Mouse (Mus musculus): ENCODE measurements at regions not wholly inside any gene's neighbourhood (a gene's known extent, or its start where the extent isn't known, plus 50 kb on each side); places are given as distances from the start of the nearest gene placed in this dataset.

- no peak overlapping the region for H3K4me3 ChIP-seq
These were observed 170.6 kb upstream of the Spdye4c start for GRCm38 (mm10) chr2:128420406-128420805.

DNA sequence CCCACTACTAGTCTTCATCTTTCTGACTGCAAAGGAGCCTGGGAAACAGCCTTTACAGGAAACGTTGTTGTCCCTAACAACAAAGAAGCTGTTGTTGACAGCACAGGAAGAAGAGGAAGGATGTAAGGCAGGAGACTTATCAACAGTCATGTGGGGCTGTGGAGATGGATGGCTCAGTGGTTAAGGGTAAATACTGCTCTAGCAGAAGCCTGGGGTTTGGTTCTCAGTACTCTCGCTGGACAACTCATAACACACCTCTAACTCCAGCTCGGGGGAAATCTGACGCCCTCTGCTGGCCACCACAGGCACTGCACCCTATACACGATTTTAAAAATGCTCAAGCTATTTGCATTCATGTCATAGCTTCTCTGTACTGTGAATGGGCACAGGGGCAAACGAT is 168.3 kb upstream of the Spdye4c start:
- Histone ChIP-seq H3K4me2 (ENCODE audit: low read depth) (no peak overlapping the region), H3K4me3 (no peak overlapping the region)
- no peak for TF ChIP-seq E2F4 (IDR thresholded peaks at IDR 0.05; ENCODE audit: insufficient read depth)
- no peak for TF ChIP-seq USF1 (IDR thresholded peaks at IDR 0.05; ENCODE audit: low read depth)
- TF ChIP-seq MYOD1 (IDR thresholded peaks at IDR 0.05; ENCODE audit: control insufficient read depth in 1 of 3, insufficient read length in 2 of 3, low read depth in 2 of 3): no peak
- no peak for TF ChIP-seq MYOG (IDR thresholded peaks at IDR 0.05; ENCODE audit: control insufficient read depth in 1 of 3, insufficient read depth in 1 of 3, insufficient read length in 2 of 3, low read depth in 2 of 3)
- TF ChIP-seq MAX (IDR thresholded peaks at IDR 0.05; ENCODE audit: low read depth): no peak
- no peak for TF ChIP-seq SRF (IDR thresholded peaks at IDR 0.05; ENCODE audit: control insufficient read depth, insufficient read length, low read depth)
- TF ChIP-seq CEBPB (IDR thresholded peaks at IDR 0.05; ENCODE audit: insufficient read depth, poor library complexity, severe bottlenecking): no peak
- TF ChIP-seq REST (IDR thresholded peaks at IDR 0.05; ENCODE audit: insufficient read depth, insufficient read length): no peak
- no peak for TF ChIP-seq POLR2AphosphoS2 (IDR thresholded peaks at IDR 0.05; ENCODE audit: insufficient read length, low read depth)
- TF ChIP-seq TCF3 (IDR thresholded peaks at IDR 0.05; ENCODE audit: insufficient read length, low read depth): no peak
- no peak for TF ChIP-seq POLR2A (IDR thresholded peaks at IDR 0.05; ENCODE audit: insufficient read length, low read depth)
- TF ChIP-seq TCF12 (IDR thresholded peaks at IDR 0.05; ENCODE audit: insufficient read depth, poor library complexity, severe bottlenecking): no peak

More at GRCm38 (mm10) chr2:128420406-128420805, 170.6 kb upstream of the Spdye4c start:
- H3K79me2 ChIP-seq (ENCODE audit: control insufficient read depth, insufficient read depth): peaks cover 100% of the 10 kb centered on the region
- H3K27me3 ChIP-seq (ENCODE audit: control insufficient read depth, insufficient read depth, insufficient read length): no peaks in the 10 kb centered on the region
- TF ChIP-seq MYOD1 (IDR thresholded peaks at IDR 0.05; ENCODE audit: control insufficient read depth in 1 of 3, insufficient read length in 2 of 3, low read depth in 2 of 3): no peak
- no peak for TF ChIP-seq TCF3 (IDR thresholded peaks at IDR 0.05; ENCODE audit: insufficient read length, low read depth)
- TF ChIP-seq SRF (IDR thresholded peaks at IDR 0.05; ENCODE audit: control insufficient read depth, insufficient read length, low read depth): no peak
- TF ChIP-seq POLR2AphosphoS2 (IDR thresholded peaks at IDR 0.05; ENCODE audit: insufficient read length, low read depth): no peak
- TF ChIP-seq USF1 (IDR thresholded peaks at IDR 0.05; ENCODE audit: low read depth): no peak
- TF ChIP-seq MYOG (IDR thresholded peaks at IDR 0.05; ENCODE audit: control insufficient read depth in 1 of 3, insufficient read depth in 1 of 3, insufficient read length in 2 of 3, low read depth in 2 of 3): no peak
- TF ChIP-seq REST (IDR thresholded peaks at IDR 0.05; ENCODE audit: insufficient read depth, insufficient read length): no peak
- no peak for TF ChIP-seq MAX (IDR thresholded peaks at IDR 0.05; ENCODE audit: low read depth)
- no peak for TF ChIP-seq POLR2A (IDR thresholded peaks at IDR 0.05; ENCODE audit: insufficient read length, low read depth)
- TF ChIP-seq TCF12 (IDR thresholded peaks at IDR 0.05; ENCODE audit: insufficient read depth, poor library complexity, severe bottlenecking): no peak
- TF ChIP-seq E2F4 (IDR thresholded peaks at IDR 0.05; ENCODE audit: insufficient read depth): no peak
- TF ChIP-seq CEBPB (IDR thresholded peaks at IDR 0.05; ENCODE audit: insufficient read depth, poor library complexity, severe bottlenecking): no peak
- H3K4me2 ChIP-seq (ENCODE audit: low read depth): peak overlapping the region; percentile 62
- H3K36me3 ChIP-seq (ENCODE audit: control insufficient read depth, insufficient read depth): peaks cover 30% of the 10 kb centered on the region
- no peak overlapping the region for H3ac ChIP-seq (ENCODE audit: control insufficient read depth, insufficient read length)

GRCm38 (mm10) chr2:128424236-128424635 is 166.8 kb upstream of the Spdye4c start:
- no peak overlapping the region for H3K4me3 ChIP-seq
- H3K27me3 ChIP-seq (ENCODE audit: control insufficient read depth, insufficient read depth, insufficient read length): no peaks in the 10 kb centered on the region
- TF ChIP-seq POLR2AphosphoS2 (IDR thresholded peaks at IDR 0.05; ENCODE audit: insufficient read length, low read depth) (no peak), MYOG (IDR thresholded peaks at IDR 0.05; ENCODE audit: control insufficient read depth in 1 of 3, insufficient read depth in 1 of 3, insufficient read length in 2 of 3, low read depth in 2 of 3) (no peak), SRF (IDR thresholded peaks at IDR 0.05; ENCODE audit: control insufficient read depth, insufficient read length, low read depth) (no peak), POLR2A (IDR thresholded peaks at IDR 0.05; ENCODE audit: insufficient read length, low read depth) (no peak), TCF3 (IDR thresholded peaks at IDR 0.05; ENCODE audit: insufficient read length, low read depth) (no peak), MAX (IDR thresholded peaks at IDR 0.05; ENCODE audit: low read depth) (no peak), CEBPB (IDR thresholded peaks at IDR 0.05; ENCODE audit: insufficient read depth, poor library complexity, severe bottlenecking) (no peak)
- H3ac ChIP-seq (ENCODE audit: control insufficient read depth, insufficient read length): no peak overlapping the region
- H3K79me2 ChIP-seq (ENCODE audit: control insufficient read depth, insufficient read depth): peaks cover 99% of the 10 kb centered on the region
- H3K36me3 ChIP-seq (ENCODE audit: control insufficient read depth, insufficient read depth): peaks cover 28% of the 10 kb centered on the region
- H3K4me2 ChIP-seq (ENCODE audit: low read depth): peak overlapping the region; percentile 33

More for the DNA sequence above, 168.3 kb upstream of the Spdye4c start:
- Histone ChIP-seq H3K36me3 (ENCODE audit: control insufficient read depth, insufficient read depth) (peaks cover 30% of the 10 kb centered on the region), H3K79me2 (ENCODE audit: control insufficient read depth, insufficient read depth) (peaks cover 100% of the 10 kb centered on the region), H3K27me3 (ENCODE audit: control insufficient read depth, insufficient read depth, insufficient read length) (no peaks in the 10 kb centered on the region), H3ac (ENCODE audit: control insufficient read depth, insufficient read length) (no peak overlapping the region)

DNA sequence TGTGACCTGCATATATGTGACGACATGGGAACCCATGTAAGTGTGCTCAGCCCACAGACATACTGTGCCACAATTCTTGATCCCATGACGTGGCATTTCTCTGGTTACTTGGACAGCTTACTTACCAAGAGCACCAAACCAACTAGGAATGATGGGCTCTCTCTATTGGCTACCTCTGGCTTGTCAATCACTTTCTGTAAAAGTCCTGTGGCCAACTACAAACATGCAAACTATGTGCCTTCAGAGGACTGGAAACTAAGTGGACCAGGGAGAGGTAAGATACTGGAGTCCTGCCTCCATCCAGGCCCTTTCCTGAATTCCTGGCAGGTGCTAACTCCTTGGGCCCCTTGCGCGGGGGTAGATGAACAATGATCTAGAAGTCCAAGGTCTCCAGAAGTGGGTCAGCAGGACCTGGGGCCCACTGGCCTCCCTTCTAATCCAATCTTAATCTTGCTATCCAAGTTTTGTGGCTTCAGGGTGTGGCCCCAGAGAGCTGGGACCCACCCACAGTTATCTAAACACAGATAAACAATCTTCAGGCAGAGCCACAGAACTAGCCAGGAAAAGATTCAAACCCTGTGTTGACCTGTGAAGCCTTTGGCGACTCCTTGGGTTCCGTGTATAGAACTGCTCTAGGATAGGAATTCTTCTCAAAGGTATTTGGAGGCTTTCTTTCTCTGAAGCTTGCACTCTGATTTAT is 163.7 kb upstream of the Spdye4c start:
- Histone ChIP-seq H3K4me2 (ENCODE audit: low read depth) (peak overlapping the region; percentile 86), H3K79me2 (ENCODE audit: control insufficient read depth, insufficient read depth) (peaks cover 68% of the 10 kb centered on the region), H3K36me3 (ENCODE audit: control insufficient read depth, insufficient read depth) (peaks cover 14% of the 10 kb centered on the region), H3K27me3 (ENCODE audit: control insufficient read depth, insufficient read depth, insufficient read length) (no peaks in the 10 kb centered on the region), H3ac (ENCODE audit: control insufficient read depth, insufficient read length) (no peak overlapping the region), H3K4me3 (peak overlapping the region; percentile 93)
- TF ChIP-seq SRF (IDR thresholded peaks at IDR 0.05; ENCODE audit: control insufficient read depth, insufficient read length, low read depth) (no peak), CEBPB (IDR thresholded peaks at IDR 0.05; ENCODE audit: insufficient read depth, poor library complexity, severe bottlenecking) (no peak), MYOG (IDR thresholded peaks at IDR 0.05; ENCODE audit: control insufficient read depth in 1 of 3, insufficient read depth in 1 of 3, insufficient read length in 2 of 3, low read depth in 2 of 3) (no peak), POLR2A (IDR thresholded peaks at IDR 0.05; ENCODE audit: insufficient read length, low read depth) (no peak), E2F4 (IDR thresholded peaks at IDR 0.05; ENCODE audit: insufficient read depth) (no peak), MAX (IDR thresholded peaks at IDR 0.05; ENCODE audit: low read depth) (no peak), TCF3 (IDR thresholded peaks at IDR 0.05; ENCODE audit: insufficient read length, low read depth) (no peak), USF1 (IDR thresholded peaks at IDR 0.05; ENCODE audit: low read depth) (no peak), MYOD1 (IDR thresholded peaks at IDR 0.05; ENCODE audit: control insufficient read depth in 1 of 3, insufficient read length in 2 of 3, low read depth in 2 of 3) (no peak), TCF12 (IDR thresholded peaks at IDR 0.05; ENCODE audit: insufficient read depth, poor library complexity, severe bottlenecking) (no peak), POLR2AphosphoS2 (IDR thresholded peaks at IDR 0.05; ENCODE audit: insufficient read length, low read depth) (no peak)
